Mouse (Mus musculus) intestine, embryonic 16.5 days (tissue): ENCODE data around the gene Morn4. TPM values are rescaled to one million over a fixed set of nuclear protein-coding genes. Genes with fewer than 3 reads are reported as not detected.

ENCODE experiments used
- ATAC-seq: fragments of 200-750 bp; cut with Nextera tagmentation; 2 replicates; pipeline ENCODE4 v1.8.0; 2017; ENCODE audit warnings: moderate TSS enrichment, moderate library complexity
- H3K27ac ChIP-seq: fragments of 300-500 bp; sonication (generic); 2 replicates; pipeline ENCODE4 v1.5.1; 2014; ENCODE audit warnings: mild to moderate bottlenecking, low read length
- H3K27me3 ChIP-seq: fragments of 300-500 bp; sonication (generic); replicated peaks from 2 replicates; pipeline ENCODE4 v1.6.1; 2014; ENCODE audit warnings: low read length, control low read depth, mixed read lengths; ENCODE audit not compliant: control insufficient read depth, insufficient read depth
- H3K36me3 ChIP-seq: fragments of 300-500 bp; sonication (generic); 2 replicates; pipeline ENCODE4 v1.6.1; 2014; ENCODE audit warnings: low read length, control low read depth; ENCODE audit not compliant: control insufficient read depth, insufficient read depth
- H3K4me1 ChIP-seq: fragments of 300-500 bp; sonication (generic); 2 replicates; pipeline ENCODE4 v1.6.1; 2014; ENCODE audit warnings: low read length, control low read depth, mixed read lengths; ENCODE audit not compliant: control insufficient read depth, insufficient read depth
- H3K4me2 ChIP-seq: fragments of 300-500 bp; sonication (generic); 2 replicates; pipeline ENCODE4 v1.6.1; 2014; ENCODE audit warnings: low read depth, low read length, control low read depth
- H3K4me3 ChIP-seq: fragments of 300-500 bp; sonication (generic); 2 replicates; pipeline ENCODE4 v1.5.1; 2014; ENCODE audit warnings: mild to moderate bottlenecking, low read length
- H3K9ac ChIP-seq: fragments of 300-500 bp; sonication (generic); 2 replicates; pipeline ENCODE4 v1.6.1; 2014; ENCODE audit warnings: low read depth, low read length
- H3K9me3 ChIP-seq: fragments of 300-500 bp; sonication (generic); 2 replicates; pipeline ENCODE4 v1.6.1; 2016; ENCODE audit warnings: low read length, control low read depth; ENCODE audit not compliant: control insufficient read depth
- WGBS: fragments of 180-500 bp; shearing (Covaris S2); extraction: QIAGEN DNeasy Blood & Tissue Kit; methylation state at CpG from one replicate; pipeline ENCODE4 v1.1.7; 2014; 5-methylcytosine and 5-hydroxymethylcytosine counted together
- polyA plus RNA-seq: library from polyadenylated mRNA; unstranded; fragments of >200 nt; fragmentation: Nextera tagmentation; extraction: Ambion mirVana; gene quantifications from 2 replicates; pipeline ENCODE4 v1.2.1, GENCODE M21; 2015

Morn4 gene
- polyA plus RNA-seq, 1 experiment from 2014 or later: 15.8 TPM

- Histone ChIP-seq H3K27me3 (no peaks in the 10 kb centered on the region), H3K9me3 (no peaks in the 10 kb centered on the region), H3K36me3 (0 out of 2 replicates have a peak, but pooled peaks cover 3% of the 10 kb centered on the region), H3K4me1 (peaks cover 24% of the 10 kb centered on the region), H3K4me2 (no peak overlapping the region), H3K9ac (no peak overlapping the region), H3K27ac (no peak overlapping the region), H3K4me3 (no peak overlapping the region)
- WGBS: 79% methylated on average over 11 of the region's 11 CpGs
- no peak for ATAC-seq
Measured at GRCm38 (mm10) chr19:42125501-42126218, 39.5 kb upstream of the Morn4 start.

DNA sequence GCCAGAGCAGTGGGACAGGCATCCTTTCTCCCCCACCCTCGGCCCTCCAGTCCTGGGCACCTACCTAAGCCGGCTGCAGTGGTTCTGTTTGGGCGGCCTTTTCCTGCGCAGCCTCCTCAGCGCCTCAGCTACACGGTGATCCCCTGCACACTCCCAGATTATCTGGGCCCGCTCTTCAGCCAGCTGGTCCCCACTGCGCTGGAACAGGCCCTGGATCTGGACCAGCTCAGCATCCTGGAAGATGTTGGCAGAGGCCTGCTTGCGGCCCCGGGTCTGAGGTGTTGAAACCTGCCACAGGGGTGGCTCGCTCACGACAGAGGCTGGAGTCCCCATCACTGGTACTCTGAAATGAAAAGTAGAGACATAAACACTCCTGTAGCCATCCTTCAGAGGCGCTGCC is 38.5 kb upstream of the Morn4 start:
- H3K9ac ChIP-seq: no peak overlapping the region
- 0 out of 2 replicates have a peak, but pooled peaks cover 6% of the 10 kb centered on the region for H3K36me3 ChIP-seq
- whole genome bisulfite sequencing: 82% methylated on average over 13 of the region's 13 CpGs
- no peak overlapping the region for H3K4me3 ChIP-seq
- H3K27me3 ChIP-seq: no peaks in the 10 kb centered on the region
- H3K4me2 ChIP-seq: no peak overlapping the region
- no peak for ATAC-seq
- peaks cover 22% of the 10 kb centered on the region for H3K4me1 ChIP-seq
- no peak overlapping the region for H3K27ac ChIP-seq
- no peaks in the 10 kb centered on the region for H3K9me3 ChIP-seq

DNA sequence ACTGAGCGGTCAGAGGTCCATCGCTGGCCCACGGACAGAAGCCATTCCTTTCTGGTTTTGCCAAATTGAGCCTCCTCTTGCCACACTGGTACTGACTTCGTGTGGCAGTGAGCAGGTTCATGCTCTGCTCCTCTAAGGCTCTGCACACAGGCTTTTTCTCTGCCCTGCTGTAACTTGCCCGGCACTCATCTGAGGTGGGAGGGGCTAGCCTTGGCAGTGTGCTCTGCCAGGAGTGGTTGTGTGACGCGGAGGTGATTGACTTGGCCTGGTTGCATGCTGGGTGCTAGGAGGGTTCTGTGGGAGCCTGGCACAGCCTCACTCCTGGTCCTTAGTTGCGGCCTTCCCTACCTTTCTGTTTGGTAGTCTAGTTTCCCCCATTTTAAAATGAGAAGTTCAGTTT is 34.3 kb upstream of the Morn4 start:
- no peaks in the 10 kb centered on the region for H3K9me3 ChIP-seq
- 90% methylated on average over 8 of the region's 8 CpGs for WGBS
- ATAC-seq: no peak
- H3K4me1 ChIP-seq: peaks cover 6% of the 10 kb centered on the region; the same call in 1 of the 2 replicates
- H3K27me3 ChIP-seq: no peaks in the 10 kb centered on the region
- H3K4me3 ChIP-seq: no peak overlapping the region
- no peak overlapping the region for H3K4me2 ChIP-seq
- no peak overlapping the region for H3K27ac ChIP-seq
- no peak overlapping the region for H3K9ac ChIP-seq
- peaks cover 14% of the 10 kb centered on the region; the same call in 1 of the 2 replicates for H3K36me3 ChIP-seq

GRCm38 (mm10) chr19:42118596-42118995 is 32.4 kb upstream of the Morn4 start:
- Histone ChIP-seq H3K9me3 (no peaks in the 10 kb centered on the region), H3K4me2 (no peak overlapping the region), H3K9ac (no peak overlapping the region), H3K27ac (no peak overlapping the region), H3K4me1 (peaks cover 1% of the 10 kb centered on the region; the same call in 1 of the 2 replicates), H3K27me3 (no peaks in the 10 kb centered on the region), H3K36me3 (peaks cover 11% of the 10 kb centered on the region; the same call in 1 of the 2 replicates), H3K4me3 (no peak overlapping the region)
- WGBS: 69% methylated on average over 5 of the region's 5 CpGs
- no peak for ATAC-seq

- Histone ChIP-seq H3K36me3 (peaks cover 11% of the 10 kb centered on the region; the same call in 1 of the 2 replicates), H3K9me3 (no peaks in the 10 kb centered on the region), H3K27me3 (no peaks in the 10 kb centered on the region), H3K4me1 (no peaks in the 10 kb centered on the region), H3K4me2 (no peak overlapping the region), H3K9ac (no peak overlapping the region), H3K4me3 (no peak overlapping the region), H3K27ac (no peak overlapping the region)
- no peak for ATAC-seq
- 90% methylated on average over 9 of the region's 9 CpGs for WGBS
Measured at GRCm38 (mm10) chr19:42118142-42118541, 32.0 kb upstream of the Morn4 start.

- H3K4me1 ChIP-seq: no peaks in the 10 kb centered on the region
- WGBS: 88% methylated on average over 4 of the region's 4 CpGs
- no peak overlapping the region for H3K4me3 ChIP-seq
- no peak overlapping the region for H3K27ac ChIP-seq
- peaks cover 11% of the 10 kb centered on the region; the same call in 1 of the 2 replicates for H3K36me3 ChIP-seq
- ATAC-seq: no peak
- no peaks in the 10 kb centered on the region for H3K9me3 ChIP-seq
- no peak overlapping the region for H3K4me2 ChIP-seq
- H3K9ac ChIP-seq: no peak overlapping the region
- H3K27me3 ChIP-seq: no peaks in the 10 kb centered on the region
Measured at GRCm38 (mm10) chr19:42115783-42116335, 29.7 kb upstream of the Morn4 start.

DNA sequence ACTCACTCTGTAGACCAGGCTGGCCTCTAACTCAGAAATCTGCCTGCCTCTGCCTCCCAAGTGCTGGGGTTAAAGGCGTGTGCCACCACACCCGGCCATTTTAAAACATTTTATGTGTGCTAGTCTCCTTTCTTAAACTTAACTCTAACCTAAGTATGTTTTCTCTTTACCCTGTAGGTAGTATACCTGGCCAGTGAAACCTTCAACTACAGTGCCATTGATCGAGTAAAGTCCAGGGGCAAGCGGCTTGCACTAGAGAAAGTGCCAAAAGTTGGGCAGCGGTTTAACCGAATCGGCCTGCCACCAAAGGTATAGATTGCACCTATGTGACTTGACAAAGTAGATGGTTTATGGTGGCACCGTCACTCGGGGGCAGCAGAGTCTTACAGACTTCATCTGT is 18.5 kb upstream of the Morn4 start:
- no peak for ATAC-seq
- H3K27ac ChIP-seq: no peak overlapping the region
- no peak overlapping the region for H3K9ac ChIP-seq
- no peak overlapping the region for H3K4me3 ChIP-seq
- no peaks in the 10 kb centered on the region for H3K4me1 ChIP-seq
- H3K9me3 ChIP-seq: no peaks in the 10 kb centered on the region
- no peaks in the 10 kb centered on the region for H3K27me3 ChIP-seq
- H3K36me3 ChIP-seq: peaks cover 15% of the 10 kb centered on the region
- H3K4me2 ChIP-seq: no peak overlapping the region
- 96% methylated on average over 9 of the region's 9 CpGs for WGBS

- Histone ChIP-seq H3K36me3 (peaks cover 6% of the 10 kb centered on the region; the same call in 1 of the 2 replicates), H3K4me2 (no peak overlapping the region), H3K4me3 (no peak overlapping the region), H3K27ac (no peak overlapping the region), H3K9me3 (no peaks in the 10 kb centered on the region), H3K9ac (no peak overlapping the region), H3K27me3 (no peaks in the 10 kb centered on the region), H3K4me1 (no peaks in the 10 kb centered on the region)
- 78% methylated on average over 3 of the region's 3 CpGs for WGBS
- ATAC-seq: no peak
Measured at GRCm38 (mm10) chr19:42099406-42099805, 13.2 kb upstream of the Morn4 start.

DNA sequence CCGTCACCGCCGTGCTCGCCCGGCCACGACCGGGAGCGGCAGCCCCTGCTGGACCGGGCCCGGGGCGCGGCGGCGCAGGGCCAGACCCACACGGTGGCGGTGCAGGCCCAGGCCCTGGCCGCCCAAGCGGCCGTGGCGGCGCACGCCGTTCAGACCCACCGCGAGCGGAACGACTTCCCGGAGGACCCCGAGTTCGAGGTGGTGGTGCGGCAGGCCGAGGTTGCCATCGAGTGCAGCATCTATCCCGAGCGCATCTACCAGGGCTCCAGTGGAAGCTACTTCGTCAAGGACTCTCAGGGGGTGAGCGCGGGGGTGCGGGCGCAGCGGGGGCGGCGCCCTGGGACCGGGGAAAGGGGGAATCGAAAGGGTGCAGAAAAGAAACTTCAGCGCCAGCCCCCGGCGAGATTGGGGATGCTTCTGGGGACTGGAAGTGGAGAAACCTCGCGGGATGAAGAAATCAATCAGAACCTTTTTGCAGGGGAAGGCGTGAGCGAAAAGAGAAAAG is 4.5 kb upstream of the Morn4 start:
- no peaks in the 10 kb centered on the region for H3K36me3 ChIP-seq
- peak overlapping the region; percentile 90 for H3K27ac ChIP-seq
- H3K4me2 ChIP-seq: peak overlapping the region; percentile 76
- peak; percentile 69 for ATAC-seq
- under 1% methylated on average over 52 of the region's 52 CpGs for WGBS
- H3K27me3 ChIP-seq: no peaks in the 10 kb centered on the region
- no peaks in the 10 kb centered on the region for H3K9me3 ChIP-seq
- H3K9ac ChIP-seq: peak overlapping the region; percentile 88
- peaks cover 17% of the 10 kb centered on the region for H3K4me1 ChIP-seq
- peak overlapping the region; percentile 93 for H3K4me3 ChIP-seq
